Mouse (Mus musculus): ENCODE data around the gene Pigk. TPM values are rescaled to one million over a fixed set of nuclear protein-coding genes. Genes with fewer than 3 reads are reported as not detected.
"Not testable (repeated sequence)": the region's sequence is repeated elsewhere in the genome, so short reads cannot be mapped to it uniquely, and the experiment has no call there.

The Pigk gene
- total RNA-seq, 2 experiments from 2014 or later = 10.1 to 12.1 TPM

DNA sequence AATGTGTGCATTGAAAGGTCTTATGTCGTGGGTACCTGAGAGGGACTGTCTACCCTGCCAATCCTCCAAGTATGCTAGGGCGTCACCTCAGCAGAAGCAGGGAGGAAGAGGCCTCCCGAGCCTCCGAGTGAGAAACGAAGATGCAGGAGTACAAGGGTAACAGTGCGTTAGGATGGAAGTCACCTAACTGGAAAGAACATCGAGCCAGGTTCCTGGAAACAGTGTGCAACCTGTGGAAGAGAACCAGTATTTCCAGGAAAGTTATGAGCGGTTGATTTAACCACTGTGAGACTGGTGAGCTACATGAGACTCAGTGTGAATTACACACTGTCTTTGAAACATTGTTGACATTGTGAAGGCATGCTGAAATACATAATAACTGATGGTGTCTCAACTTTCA lies 48.4 kb downstream of the Pigk start:
- no peak for ATAC-seq (replicated peaks; ENCODE audit: low FRiP score, poor library complexity, severe bottlenecking)

- ATAC-seq (replicated peaks; ENCODE audit: low FRiP score, poor library complexity, severe bottlenecking) = peak; percentile 80
These were observed 49.4 kb downstream of the Pigk start for GRCm38 (mm10) chr3:152763139-152763882.

DNA sequence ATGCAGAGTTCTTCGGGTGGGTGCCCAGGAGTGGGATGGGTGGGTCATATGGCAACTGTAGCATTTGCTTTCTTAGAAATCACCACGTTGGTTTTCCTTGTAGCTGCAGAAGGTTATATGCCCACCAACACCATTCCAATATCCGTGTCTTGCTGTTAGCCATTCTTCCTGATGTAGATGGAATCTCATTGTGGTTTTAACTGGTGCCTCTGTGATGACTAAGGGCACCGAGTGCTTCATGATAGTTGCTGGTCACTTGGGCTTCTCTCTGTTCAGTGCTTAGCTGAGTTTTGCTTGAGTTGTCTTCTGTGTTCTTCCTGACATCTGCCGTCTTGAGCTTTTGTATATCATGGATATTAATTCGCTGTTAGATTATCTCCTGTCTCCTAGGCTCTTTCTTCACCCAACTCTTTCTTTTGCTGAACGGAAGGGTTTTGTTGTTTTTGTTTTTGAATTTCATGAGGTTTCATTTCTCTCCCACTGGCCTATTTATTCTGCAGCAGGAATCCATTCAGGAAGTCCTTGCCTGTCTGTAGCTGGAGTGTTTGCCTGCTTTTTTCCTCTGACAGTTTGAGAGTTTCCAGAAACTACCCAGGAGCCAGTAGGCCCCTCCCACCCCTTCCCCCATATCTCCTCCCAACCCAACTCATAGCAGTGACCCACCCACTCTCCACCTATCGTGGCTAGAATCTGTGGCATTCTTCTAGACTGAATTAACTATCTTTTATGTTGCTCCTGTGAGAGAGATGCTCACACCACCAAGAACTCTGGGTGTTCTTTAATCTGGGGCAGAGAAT lies 50.8 kb downstream of the Pigk start:
- ATAC-seq (replicated peaks; ENCODE audit: low FRiP score, poor library complexity, severe bottlenecking) = no peak

GRCm38 (mm10) chr3:152767485-152767884 lies 53.6 kb downstream of the Pigk start:
- ATAC-seq (replicated peaks; ENCODE audit: low FRiP score, poor library complexity, severe bottlenecking) = no peak

DNA sequence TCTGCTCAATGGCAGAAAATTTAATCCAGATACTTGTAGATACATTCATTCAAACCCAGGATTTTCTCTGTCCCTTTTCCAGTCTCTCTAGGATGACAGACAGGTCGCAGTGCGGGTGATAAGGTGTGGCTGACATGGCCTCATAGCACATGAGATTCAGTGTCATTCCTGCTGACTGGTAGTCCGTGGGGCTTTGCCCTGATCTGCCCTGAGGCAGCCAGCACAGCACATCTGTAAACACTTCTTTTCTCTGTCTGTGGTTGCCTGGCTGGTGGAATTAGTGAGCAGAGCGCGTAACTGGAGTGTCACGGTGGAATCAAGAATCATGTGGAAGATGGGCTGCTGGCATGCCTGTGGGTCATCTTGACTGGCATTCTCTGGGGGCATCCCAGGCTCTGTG lies 56.2 kb downstream of the Pigk start:
- no peak for ATAC-seq (replicated peaks; ENCODE audit: low FRiP score, poor library complexity, severe bottlenecking)

- no peak for ATAC-seq (replicated peaks; ENCODE audit: low FRiP score, poor library complexity, severe bottlenecking)
These were observed 62.5 kb downstream of the Pigk start for GRCm38 (mm10) chr3:152776363-152776762.

DNA sequence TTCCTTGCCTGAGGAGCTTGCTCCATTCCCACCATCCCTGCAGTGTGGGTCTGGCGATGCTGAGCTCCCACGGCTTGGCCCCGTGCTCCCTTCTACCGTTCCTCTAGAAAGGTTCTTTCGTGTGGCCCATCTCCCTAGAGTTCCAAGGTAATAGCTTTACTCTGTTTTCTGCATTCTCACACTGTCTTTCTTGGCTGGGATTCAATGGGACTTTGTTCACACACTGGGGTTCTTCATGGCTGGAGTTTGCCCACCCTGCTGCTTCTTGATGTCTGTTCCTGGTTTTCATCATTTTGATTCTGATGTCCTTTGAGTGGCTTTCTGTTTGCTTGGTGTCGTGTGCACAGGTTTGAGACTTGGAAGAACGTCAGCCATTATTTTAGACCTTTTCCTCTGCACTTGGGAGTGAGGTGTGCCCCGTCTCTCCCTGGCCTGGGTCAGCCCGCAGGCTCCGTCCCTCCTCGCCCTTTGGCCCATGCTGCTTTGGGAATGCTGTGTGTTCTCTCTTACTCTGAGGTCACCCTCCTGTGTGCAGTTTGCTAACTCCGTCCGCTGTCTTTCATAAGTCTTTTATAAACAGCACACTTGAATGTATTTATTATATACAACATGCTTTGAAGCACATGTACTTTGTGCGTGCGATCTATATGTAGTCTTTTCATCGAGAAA lies 63.1 kb downstream of the Pigk start:
- ATAC-seq (replicated peaks; ENCODE audit: low FRiP score, poor library complexity, severe bottlenecking) = no peak

GRCm38 (mm10) chr3:152779819-152780218 lies 65.9 kb downstream of the Pigk start:
- ATAC-seq (replicated peaks; ENCODE audit: low FRiP score, poor library complexity, severe bottlenecking) = no peak

DNA sequence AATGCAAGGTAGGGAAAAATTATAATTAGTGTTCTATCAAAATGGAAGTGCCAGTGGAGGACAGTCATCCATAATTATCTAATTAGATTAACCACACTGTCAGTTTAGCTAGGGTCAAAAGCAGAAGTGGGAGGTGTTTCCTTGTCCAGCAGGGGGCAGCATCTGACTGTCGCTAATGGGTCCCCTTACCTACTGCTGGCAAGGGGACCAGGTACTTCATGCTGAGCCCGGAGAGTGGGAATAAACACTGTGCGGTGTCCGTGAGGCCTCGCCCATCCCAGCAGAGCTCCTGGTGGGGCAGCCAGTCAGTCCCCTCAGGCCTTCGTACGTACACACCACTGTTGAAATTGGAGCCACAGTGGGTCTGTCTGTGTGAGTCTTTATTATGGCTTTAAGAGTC lies 69.9 kb downstream of the Pigk start:
- ATAC-seq (replicated peaks; ENCODE audit: low FRiP score, poor library complexity, severe bottlenecking) = peak; percentile 81

- peak; percentile 61 for ATAC-seq (replicated peaks; ENCODE audit: low FRiP score, poor library complexity, severe bottlenecking)
These were observed 70.5 kb downstream of the Pigk start for GRCm38 (mm10) chr3:152784353-152784752.

DNA sequence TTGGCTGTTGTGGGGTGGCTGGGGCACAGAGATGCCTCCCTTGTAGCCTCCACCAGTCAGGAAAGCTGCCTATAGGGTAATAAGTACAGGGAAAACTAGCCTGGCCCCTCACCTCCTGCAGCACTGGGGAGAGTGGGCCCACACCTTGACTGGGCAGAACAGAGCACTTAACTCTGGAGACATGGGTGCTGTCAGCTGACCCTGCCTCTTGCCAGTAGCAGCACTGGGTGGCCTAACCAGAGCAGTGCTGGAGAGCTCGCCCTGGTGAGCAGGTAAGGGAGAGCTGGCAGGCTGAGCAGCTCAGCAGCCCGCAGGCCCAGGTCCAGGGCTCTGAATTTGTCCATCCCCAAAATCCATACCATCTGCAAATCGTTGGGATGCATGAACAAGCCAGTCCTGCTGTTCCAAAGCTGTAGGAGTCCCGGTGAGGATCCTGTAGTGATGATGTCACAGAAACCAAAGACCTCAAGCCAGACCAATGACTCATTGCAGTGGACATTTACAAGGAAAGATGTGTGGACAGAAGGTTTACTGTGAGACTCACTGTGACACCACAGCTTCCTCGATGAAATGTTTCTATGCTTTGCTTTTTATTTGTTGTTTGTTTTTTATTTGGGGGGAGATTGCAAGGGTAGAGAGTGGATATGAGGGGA lies 74.5 kb downstream of the Pigk start:
- ATAC-seq (replicated peaks; ENCODE audit: low FRiP score, poor library complexity, severe bottlenecking) = not testable (repeated sequence)

GRCm38 (mm10) chr3:152792601-152793000 lies 78.7 kb downstream of the Pigk start:
- ATAC-seq (replicated peaks; ENCODE audit: low FRiP score, poor library complexity, severe bottlenecking) = no peak

- ATAC-seq (replicated peaks; ENCODE audit: low FRiP score, poor library complexity, severe bottlenecking) = no peak
These were observed 79.1 kb downstream of the Pigk start for GRCm38 (mm10) chr3:152793006-152793405.

DNA sequence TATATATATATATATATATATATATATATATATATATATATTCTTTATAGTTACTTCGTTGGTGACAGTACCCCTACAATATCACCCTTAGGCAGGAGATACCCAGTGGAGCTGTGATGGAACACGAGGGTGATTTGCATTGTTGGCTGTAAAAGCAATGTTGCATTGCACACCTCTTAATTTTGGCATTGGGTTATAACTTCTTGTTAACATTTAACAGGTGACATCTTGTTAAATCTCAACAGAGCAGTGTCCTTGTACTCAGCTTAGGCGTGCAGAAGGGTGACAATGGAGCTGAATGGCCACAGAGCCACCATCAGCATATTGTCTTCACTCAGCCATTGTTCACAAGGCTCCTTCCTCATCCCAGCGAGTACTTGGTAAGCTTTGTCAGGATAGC lies 82.3 kb downstream of the Pigk start:
- ATAC-seq (replicated peaks; ENCODE audit: low FRiP score, poor library complexity, severe bottlenecking) = no peak

GRCm38 (mm10) chr3:152797354-152797753 lies 83.5 kb downstream of the Pigk start:
- no peak for ATAC-seq (replicated peaks; ENCODE audit: low FRiP score, poor library complexity, severe bottlenecking)

GRCm38 (mm10) chr3:152799738-152800431 lies 86.0 kb downstream of the Pigk start:
- ATAC-seq (replicated peaks; ENCODE audit: low FRiP score, poor library complexity, severe bottlenecking) = no peak

DNA sequence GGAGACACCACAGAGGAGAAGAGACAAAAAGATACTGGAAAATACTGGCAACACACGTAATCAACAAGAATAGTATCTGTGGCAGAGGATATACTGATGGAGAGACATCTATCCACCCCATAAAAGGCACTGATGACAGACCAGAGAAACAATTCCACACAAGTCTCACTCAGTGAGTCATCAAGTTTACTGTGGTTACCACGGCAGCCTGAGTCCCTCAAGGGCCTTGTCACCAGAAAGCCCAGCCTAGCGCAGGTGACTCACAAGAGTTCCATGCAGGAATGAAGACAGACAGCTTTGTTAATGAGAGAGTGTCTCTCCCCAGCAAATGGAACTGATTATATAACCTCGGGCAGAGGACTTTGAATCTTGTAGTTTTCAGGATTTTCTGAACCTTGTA lies 100.0 kb downstream of the Pigk start:
- no peak for ATAC-seq (replicated peaks; ENCODE audit: low FRiP score, poor library complexity, severe bottlenecking)

DNA sequence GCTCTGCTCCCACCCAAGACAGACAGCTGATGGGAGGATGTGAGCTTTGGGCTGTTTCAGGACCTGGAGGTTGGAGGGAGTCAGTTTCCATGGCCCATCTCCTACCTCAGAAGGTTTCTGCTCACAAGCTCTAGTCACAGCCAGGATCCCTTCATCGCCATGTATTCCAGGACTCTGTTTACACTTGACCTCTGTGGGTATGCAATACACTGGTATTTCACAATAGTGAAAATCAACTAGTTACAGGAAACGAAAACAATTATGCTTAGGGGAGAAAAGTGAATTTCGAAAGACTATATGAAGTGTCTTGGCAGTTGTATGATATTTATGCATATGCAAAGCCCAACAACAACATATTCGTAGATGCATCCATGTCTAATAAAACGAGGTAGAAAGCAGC lies 101.2 kb downstream of the Pigk start:
- no peak for ATAC-seq (replicated peaks; ENCODE audit: low FRiP score, poor library complexity, severe bottlenecking)

GRCm38 (mm10) chr3:152820406-152820805 lies 106.5 kb downstream of the Pigk start:
- ATAC-seq (replicated peaks; ENCODE audit: low FRiP score, poor library complexity, severe bottlenecking) = no peak

- ATAC-seq (replicated peaks; ENCODE audit: low FRiP score, poor library complexity, severe bottlenecking) = no peak
These were observed 107.3 kb downstream of the Pigk start for GRCm38 (mm10) chr3:152821202-152821601.
